ENCODE assay signal across 12 mouse cellular contexts in the genomic region with DNA sequence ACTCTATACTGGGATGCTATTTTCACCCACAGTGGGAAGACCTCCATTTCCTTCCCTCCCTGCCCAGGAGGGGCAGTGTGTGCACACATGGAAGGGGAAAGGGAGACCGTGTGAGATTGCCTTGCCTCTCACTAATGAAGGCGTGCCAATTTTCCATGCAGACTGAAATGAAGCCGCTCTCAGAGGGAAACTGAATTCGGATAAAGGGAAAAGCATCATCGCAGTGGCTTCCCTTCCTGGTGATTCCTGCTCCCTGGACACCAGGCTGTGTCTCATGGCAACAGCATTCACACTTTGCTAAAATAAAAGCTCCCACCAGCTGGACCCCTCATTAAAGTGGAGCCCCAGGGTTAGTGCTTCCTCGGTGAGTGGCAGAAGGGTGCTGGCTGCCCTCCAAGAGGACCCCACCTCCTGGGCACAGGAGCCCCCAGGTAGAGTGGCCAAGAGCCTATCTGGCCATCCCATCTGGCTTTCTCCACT. TPM values are rescaled to one million over a fixed set of nuclear protein-coding genes. Genes with fewer than 3 reads are reported as not detected.
DNase-seq lines count a peak whose midpoint lies in the region; ATAC-seq and TF ChIP-seq lines count a peak whose summit lies in the region.
"Had no signal": no experiment of that assay in that cellular context is flagged by ENCODE, and none has a peak within 500 bp of the region (broad histone marks: within the 10 kb centered on the region; RNA-seq: fewer than 3 reads in every experiment).

No protein-coding gene starts in this region.

- no peak for TF ChIP-seq POLR2A in brain, embryonic 14.5 days (IDR thresholded peaks at IDR 0.05; ENCODE audit: borderline replicate concordance, extremely low read depth, insufficient read depth, insufficient read length, poor library complexity, severe bottlenecking)

- TF ChIP-seq CTCF in intestine, postnatal 0 days (IDR thresholded peaks at IDR 0.05; ENCODE audit: low read depth): peak; percentile 56
- TF ChIP-seq CTCF in brain, embryonic 14.5 days (IDR thresholded peaks at IDR 0.05; ENCODE audit: borderline replicate concordance, extremely low read depth, insufficient read depth, insufficient read length): peak; percentile 47; the same call in 1 of the 2 replicates

- no peaks in the 10 kb centered on the region for H3K9me3 ChIP-seq in intestine, postnatal 0 days (ENCODE audit: control insufficient read depth)
- no peaks in the 10 kb centered on the region for H3K9me3 ChIP-seq in intestine, embryonic 16.5 days (ENCODE audit: control insufficient read depth, low read length)
- H3K9me3 ChIP-seq in forebrain, embryonic 12.5 days: no peaks in the 10 kb centered on the region
- H3K9me3 ChIP-seq: midbrain, embryonic 10.5 days had no signal

- 0 out of 2 replicates have a peak, but pooled peaks cover 6% of the 10 kb centered on the region for H3K27me3 ChIP-seq in intestine, postnatal 0 days (replicated peaks; ENCODE audit: control insufficient read depth, insufficient read depth, low read length)
- peaks cover 3% of the 10 kb centered on the region; the same call in 1 of the 2 replicates for H3K27me3 ChIP-seq in intestine, embryonic 16.5 days (replicated peaks; ENCODE audit: control insufficient read depth, insufficient read depth, low read length)
- H3K27me3 ChIP-seq in forebrain, embryonic 12.5 days: peaks cover 23% of the 10 kb centered on the region

- no peak overlapping the region for H3K27ac ChIP-seq in intestine, postnatal 0 days (ENCODE audit: low read depth, low read length)
- no peak overlapping the region for H3K27ac ChIP-seq in intestine, embryonic 16.5 days (ENCODE audit: low read length)
- peak overlapping the region; percentile 66; the same call in 1 of the 2 replicates for H3K27ac ChIP-seq in forebrain, embryonic 12.5 days
- H3K27ac ChIP-seq: liver, embryonic 14.5 days; midbrain, embryonic 10.5 days had no signal

- H3K4me2 ChIP-seq in intestine, postnatal 0 days (replicated peaks; ENCODE audit: low read depth): no peak overlapping the region
- no peak overlapping the region for H3K4me2 ChIP-seq in intestine, embryonic 16.5 days (ENCODE audit: low read depth, low read length)
- H3K4me2 ChIP-seq in forebrain, embryonic 12.5 days: no peak overlapping the region

- no peaks in the 10 kb centered on the region for H3K4me1 ChIP-seq in intestine, postnatal 0 days (replicated peaks; ENCODE audit: control insufficient read depth, insufficient read depth, low read length)
- no peaks in the 10 kb centered on the region for H3K4me1 ChIP-seq in intestine, embryonic 16.5 days (ENCODE audit: control insufficient read depth, insufficient read depth, low read length)
- peaks cover 19% of the 10 kb centered on the region for H3K4me1 ChIP-seq in forebrain, embryonic 12.5 days

- WGBS in intestine, postnatal 0 days: 69% methylated on average over 6 of the region's 6 CpGs
- WGBS in intestine, embryonic 16.5 days: 56% methylated on average over 6 of the region's 6 CpGs
- WGBS in forebrain, embryonic 12.5 days: 65% methylated on average over 6 of the region's 6 CpGs

- ATAC-seq in intestine, postnatal 0 days: no peak
- ATAC-seq in intestine, embryonic 16.5 days: no peak
- ATAC-seq in forebrain, embryonic 12.5 days (ENCODE audit: low FRiP score): peak; percentile 70; the same call in 1 of the 2 replicates

- H3K9ac ChIP-seq in intestine, postnatal 0 days (ENCODE audit: low read depth, low read length): no peak overlapping the region
- no peak overlapping the region for H3K9ac ChIP-seq in intestine, embryonic 16.5 days (ENCODE audit: low read depth, low read length)
- H3K9ac ChIP-seq in forebrain, embryonic 12.5 days: no peak overlapping the region
- H3K9ac ChIP-seq: liver, embryonic 14.5 days had no signal

- H3K4me3 ChIP-seq in intestine, postnatal 0 days (ENCODE audit: low read depth, low read length): no peak overlapping the region
- H3K4me3 ChIP-seq in intestine, embryonic 16.5 days (ENCODE audit: low read length): no peak overlapping the region
- no peak overlapping the region for H3K4me3 ChIP-seq in forebrain, embryonic 12.5 days (replicated peaks)
- H3K4me3 ChIP-seq: midbrain, embryonic 10.5 days had no signal

- H3K36me3 ChIP-seq in intestine, postnatal 0 days (ENCODE audit: control insufficient read depth, insufficient read depth): no peaks in the 10 kb centered on the region
- H3K36me3 ChIP-seq in intestine, embryonic 16.5 days (ENCODE audit: control insufficient read depth, insufficient read depth, low read length): no peaks in the 10 kb centered on the region
- no peaks in the 10 kb centered on the region for H3K36me3 ChIP-seq in forebrain, embryonic 12.5 days (replicated peaks)
- H3K36me3 ChIP-seq: midbrain, embryonic 10.5 days had no signal

- DNase-seq in lung, postnatal 10 days: peak; percentile 56
- DNase-seq in lung, adult 18-20 months: no peak
- peak; percentile 91 for DNase-seq in brain, embryonic 14.5 days (ENCODE audit: low read depth)
- no peak for DNase-seq in urinary bladder, postnatal 4 days (ENCODE audit: low spot score in 2 of 2)
- DNase-seq: adrenal gland, postnatal 36 days; cerebellum, adult 11-12 months; kidney, postnatal 14 days had no signal

RNA-seq across cellular contexts. Expression of gene Ntng2, which starts 9.7 kb away (rescaled TPM):
- polyA plus RNA-seq in intestine, postnatal 0 days (2015; fragmentation: Nextera tagmentation; extraction: Ambion mirVana): 0.21 TPM in 1 of 2 replicates, not detected in the other
- polyA plus RNA-seq in intestine, embryonic 16.5 days (2015; fragmentation: Nextera tagmentation; extraction: Ambion mirVana): 0.06 TPM in 1 of 2 replicates, not detected in the other
- polyA plus RNA-seq in brain, embryonic 14.5 days (2012; rRNA removed): 76.2 and 76.6 TPM in 2 replicates
- polyA plus RNA-seq in forebrain, embryonic 12.5 days (2016; fragmentation: Nextera tagmentation; extraction: Ambion mirVana): 3.0 and 3.8 TPM in 2 replicates

Comparison
In these comparisons a context has a peak if more than half of its experiments do, and no peak if none do; other contexts are left out.
1. DNase-seq: peak in lung, postnatal 10 days (single experiment) and brain, embryonic 14.5 days (single experiment); none in lung, adult 18-20 months (0 of 2) and urinary bladder, postnatal 4 days (0 of 2).
2. RNA of gene Ntng2, which starts 9.7 kb away (polyA plus RNA-seq): 76.2 to 76.6 TPM in brain, embryonic 14.5 days; 3.0 to 3.8 TPM in forebrain, embryonic 12.5 days, 0.21 TPM in intestine, postnatal 0 days and 0.06 TPM in intestine, embryonic 16.5 days; every median in the first group is over 10 times any median in the second.